Comparison of ENCODE assay signal across 26 mouse cellular contexts in genomic region chr2:104167765-104168164, GRCm38 (mm10). TPM values are rescaled to one million over a fixed set of nuclear protein-coding genes. Genes with fewer than 3 reads are reported as not detected.
DNase-seq lines count a peak whose midpoint lies in the region; ATAC-seq and TF ChIP-seq lines count a peak whose summit lies in the region.
"Had no signal": no experiment of that assay in that cellular context is flagged by ENCODE, and none has a peak within 500 bp of the region (broad histone marks: within the 10 kb centered on the region; RNA-seq: fewer than 3 reads in every experiment).

No protein-coding gene starts in this region.

- 97% methylated on average over 23 of the region's 23 CpGs for WGBS in forebrain, embryonic 10.5 days
- WGBS in forebrain, embryonic 11.5 days = 90% methylated on average over 23 of the region's 23 CpGs
- WGBS in hindbrain, embryonic 10.5 days = 93% methylated on average over 23 of the region's 23 CpGs
- 84% methylated on average over 23 of the region's 23 CpGs for WGBS in hindbrain, postnatal 0 days
- WGBS in midbrain, embryonic 16.5 days = 90% methylated on average over 23 of the region's 23 CpGs

- H3K27me3 ChIP-seq in forebrain, embryonic 10.5 days (ENCODE audit: poor library complexity, severe bottlenecking) = no peaks in the 10 kb centered on the region
- H3K27me3 ChIP-seq in forebrain, embryonic 11.5 days (ENCODE audit: control insufficient read depth, insufficient read depth, low read length) = no peaks in the 10 kb centered on the region
- H3K27me3 ChIP-seq in hindbrain, embryonic 10.5 days (ENCODE audit: insufficient read depth, poor library complexity, severe bottlenecking) = no peaks in the 10 kb centered on the region; the same call in 1 of the 2 replicates
- H3K27me3 ChIP-seq in hindbrain, postnatal 0 days (ENCODE audit: insufficient read depth, low read length) = no peaks in the 10 kb centered on the region
- no peaks in the 10 kb centered on the region for H3K27me3 ChIP-seq in midbrain, embryonic 16.5 days (ENCODE audit: control insufficient read depth, insufficient read depth, low read depth, low read length)
- H3K27me3 ChIP-seq: heart, embryonic 15.5 days; stomach, embryonic 15.5 days had no signal

- no peak for DNase-seq in forebrain, embryonic 10.5 days (ENCODE audit: extremely low spot score, low spot score)
- no peak for DNase-seq in forebrain, embryonic 11.5 days (ENCODE audit: low spot score)
- no peak for DNase-seq in hindbrain, embryonic 10.5 days (ENCODE audit: low spot score)
- DNase-seq in hindbrain, postnatal 0 days (ENCODE audit: low spot score) = no peak
- no peak for DNase-seq in gastrocnemius, adult 8-10 months (ENCODE audit: low spot score in 2 of 2)
- no peak for DNase-seq in lung, postnatal 10 days
- DNase-seq in left cerebral cortex, adult 9 months (ENCODE audit: low spot score in 2 of 2) = no peak
- DNase-seq: adrenal gland, adult 2 months; cerebellum, adult 9-10 months; gastrocnemius, postnatal 14 days; kidney, postnatal 14 days; layer of hippocampus, adult 9-11 months; lung, adult 18-20 months; lung, postnatal 36 days; retina, postnatal 1 day had no signal

- H3K9ac ChIP-seq in forebrain, embryonic 11.5 days (ENCODE audit: low read length) = no peak overlapping the region
- H3K9ac ChIP-seq in hindbrain, postnatal 0 days (replicated peaks; ENCODE audit: low read length) = no peak overlapping the region
- H3K9ac ChIP-seq in midbrain, embryonic 16.5 days (ENCODE audit: low read depth, low read length) = no peak overlapping the region
- H3K9ac ChIP-seq: heart, embryonic 15.5 days; stomach, embryonic 15.5 days had no signal

- H3K4me1 ChIP-seq in forebrain, embryonic 10.5 days = peaks cover 11% of the 10 kb centered on the region
- peaks cover 3% of the 10 kb centered on the region; the same call in 1 of the 2 replicates for H3K4me1 ChIP-seq in forebrain, embryonic 11.5 days (replicated peaks; ENCODE audit: control insufficient read depth, insufficient read depth, low read length)
- H3K4me1 ChIP-seq in hindbrain, embryonic 10.5 days (replicated peaks) = peaks cover 16% of the 10 kb centered on the region
- no peaks in the 10 kb centered on the region; the same call in 1 of the 2 replicates for H3K4me1 ChIP-seq in hindbrain, postnatal 0 days (ENCODE audit: insufficient read depth, low read length)
- peaks cover 11% of the 10 kb centered on the region; the same call in 1 of the 2 replicates for H3K4me1 ChIP-seq in midbrain, embryonic 16.5 days (ENCODE audit: control insufficient read depth, insufficient read depth, low read length)
- H3K4me1 ChIP-seq: heart, embryonic 15.5 days; stomach, embryonic 15.5 days had no signal

- H3K4me2 ChIP-seq in forebrain, embryonic 11.5 days (ENCODE audit: low read depth, low read length, severe bottlenecking) = no peak overlapping the region
- H3K4me2 ChIP-seq in hindbrain, postnatal 0 days (ENCODE audit: low read depth, low read length) = no peak overlapping the region
- no peak overlapping the region for H3K4me2 ChIP-seq in midbrain, embryonic 16.5 days (ENCODE audit: low read length)
- H3K4me2 ChIP-seq: heart, embryonic 15.5 days; liver, embryonic 11.5 days; stomach, embryonic 15.5 days had no signal

- H3K27ac ChIP-seq in forebrain, embryonic 10.5 days = peak overlapping the region; percentile 1
- no peak overlapping the region for H3K27ac ChIP-seq in forebrain, embryonic 11.5 days (ENCODE audit: low read depth, low read length)
- H3K27ac ChIP-seq in hindbrain, embryonic 10.5 days = peak overlapping the region; percentile 64
- H3K27ac ChIP-seq in hindbrain, postnatal 0 days = no peak overlapping the region
- no peak overlapping the region for H3K27ac ChIP-seq in midbrain, embryonic 16.5 days (ENCODE audit: low read length)
- H3K27ac ChIP-seq: heart, embryonic 15.5 days; stomach, embryonic 15.5 days had no signal

- no peak overlapping the region for H3K4me3 ChIP-seq in forebrain, embryonic 10.5 days
- H3K4me3 ChIP-seq in forebrain, embryonic 11.5 days (ENCODE audit: low read depth, low read length) = no peak overlapping the region
- H3K4me3 ChIP-seq in hindbrain, embryonic 10.5 days = no peak overlapping the region
- no peak overlapping the region for H3K4me3 ChIP-seq in hindbrain, postnatal 0 days (ENCODE audit: low read length)
- H3K4me3 ChIP-seq in midbrain, embryonic 16.5 days (ENCODE audit: low read depth, low read length) = no peak overlapping the region
- H3K4me3 ChIP-seq: heart, embryonic 15.5 days; stomach, embryonic 15.5 days had no signal

- no peaks in the 10 kb centered on the region for H3K36me3 ChIP-seq in forebrain, embryonic 10.5 days (replicated peaks)
- no peaks in the 10 kb centered on the region for H3K36me3 ChIP-seq in forebrain, embryonic 11.5 days (ENCODE audit: control insufficient read depth, insufficient read depth, low read length)
- no peaks in the 10 kb centered on the region for H3K36me3 ChIP-seq in hindbrain, embryonic 10.5 days
- H3K36me3 ChIP-seq in hindbrain, postnatal 0 days (ENCODE audit: insufficient read depth, low read length) = no peaks in the 10 kb centered on the region
- peaks cover 11% of the 10 kb centered on the region for H3K36me3 ChIP-seq in midbrain, embryonic 16.5 days (ENCODE audit: control insufficient read depth, insufficient read depth, low read length)
- H3K36me3 ChIP-seq: heart, embryonic 15.5 days; stomach, embryonic 15.5 days had no signal

- no peaks in the 10 kb centered on the region for H3K9me3 ChIP-seq in forebrain, embryonic 10.5 days
- H3K9me3 ChIP-seq in forebrain, embryonic 11.5 days (ENCODE audit: control insufficient read depth, low read length) = no peaks in the 10 kb centered on the region
- no peaks in the 10 kb centered on the region for H3K9me3 ChIP-seq in hindbrain, embryonic 10.5 days
- no peaks in the 10 kb centered on the region for H3K9me3 ChIP-seq in hindbrain, postnatal 0 days (ENCODE audit: low read length)
- no peaks in the 10 kb centered on the region for H3K9me3 ChIP-seq in midbrain, embryonic 16.5 days (replicated peaks; ENCODE audit: control insufficient read depth, low read length, poor library complexity, severe bottlenecking)
- H3K9me3 ChIP-seq: heart, embryonic 15.5 days; stomach, embryonic 15.5 days had no signal

- TF ChIP-seq CTCF in hindbrain, postnatal 0 days (IDR thresholded peaks at IDR 0.05; ENCODE audit: low read depth) = no peak

- no peak for ATAC-seq in forebrain, embryonic 11.5 days (replicated peaks; ENCODE audit: low FRiP score)
- 0 out of 2 replicates have a peak, but pooled peaks have one; percentile 13 for ATAC-seq in hindbrain, postnatal 0 days
- ATAC-seq in midbrain, embryonic 16.5 days = peak; percentile 50
- ATAC-seq: intestine, postnatal 0 days had no signal

RNA-seq across cellular contexts. Expression of gene A930018P22Rik, which starts 45.2 kb away (rescaled TPM):
- polyA plus RNA-seq in forebrain, embryonic 10.5 days (2016; fragmentation: Nextera tagmentation; extraction: Ambion mirVana) = not detected in 2 replicates
- polyA plus RNA-seq in forebrain, embryonic 11.5 days (2014; fragmentation: Nextera tagmentation; extraction: Ambion mirVana) = not detected in 2 replicates
- 0.20 TPM in 2 replicates for polyA plus RNA-seq in hindbrain, embryonic 10.5 days (2016; fragmentation: Nextera tagmentation; extraction: Ambion mirVana)
- 0.31 and 2.2 TPM in 2 replicates for total RNA-seq in hindbrain, postnatal 0 days (2014; rRNA removed)
- polyA plus RNA-seq in hindbrain, postnatal 0 days (2015; fragmentation: Nextera tagmentation; extraction: Ambion mirVana) = 0.23 TPM in 1 of 2 replicates, not detected in the other
- not detected in 2 replicates for polyA plus RNA-seq in midbrain, embryonic 16.5 days (2015; fragmentation: Nextera tagmentation; extraction: Ambion mirVana)
- total RNA-seq in gastrocnemius, adult 8-10 months (2022) = 1 to 10 TPM in 1 of 4 experiments, under 1 TPM in 2, not detected in 1; 0.36 to 1.2 (median 0.63) TPM
- total RNA-seq: common myeloid progenitor, adult 5-6 weeks; hematopoietic stem cell, adult 5-6 weeks; left cerebral cortex, adult 8-10 months had no signal
- polyA plus RNA-seq: embryonic facial prominence, embryonic 11.5 days; limb, embryonic 11.5 days; liver, embryonic 11.5 days; thymus, postnatal 0 days had no signal

Comparison
In these comparisons a context has a peak if more than half of its experiments do, and no peak if none do; other contexts are left out.
1. H3K27ac ChIP-seq: peak in forebrain, embryonic 10.5 days (single experiment) and hindbrain, embryonic 10.5 days (single experiment); none in forebrain, embryonic 11.5 days (single experiment), hindbrain, postnatal 0 days (single experiment) and midbrain, embryonic 16.5 days (single experiment).